Mouse (Mus musculus): ENCODE measurements around the gene Dpp3.

GRCm38 (mm10) chr19:4915924-4916603, 12.0 kb downstream of the Dpp3 start:
- TF ChIP-seq MYOG (IDR thresholded peaks at IDR 0.05; ENCODE audit: control insufficient read depth, extremely low read depth, insufficient read length), result no peak
- TF ChIP-seq CTCF (IDR thresholded peaks at IDR 0.05; ENCODE audit: control insufficient read depth, insufficient read depth, insufficient read length), result no peak
- no peak for TF ChIP-seq USF1 (IDR thresholded peaks at IDR 0.05; ENCODE audit: low read depth)
- TF ChIP-seq CEBPB (IDR thresholded peaks at IDR 0.05; ENCODE audit: low read depth), result no peak
- TF ChIP-seq MYOD1 (IDR thresholded peaks at IDR 0.05; ENCODE audit: control insufficient read depth, insufficient read length, low read depth), result no peak
- TF ChIP-seq MAX (IDR thresholded peaks at IDR 0.05), result no peak
